ENCODE assay signal across 8 mouse cellular contexts in the genomic region with DNA sequence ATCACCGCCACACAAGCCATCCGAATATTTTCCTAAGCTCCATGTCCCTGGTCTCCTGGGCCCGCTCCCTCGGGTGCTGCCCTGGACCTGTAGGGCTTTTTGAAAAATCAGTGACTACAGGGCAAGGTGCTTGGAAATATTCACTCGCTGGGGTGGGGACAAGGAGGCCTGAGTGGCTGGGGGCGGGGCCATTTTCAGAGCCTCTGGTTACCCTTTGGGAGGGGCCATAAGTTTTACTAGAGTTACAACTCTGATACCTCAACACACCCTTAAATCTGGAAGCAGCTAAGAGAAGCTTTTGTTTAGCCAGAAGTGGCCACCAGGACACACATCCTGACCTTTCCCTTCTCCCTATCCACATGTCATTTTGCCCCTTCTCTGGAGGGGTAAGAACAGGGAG. TPM values are rescaled to one million over a fixed set of nuclear protein-coding genes. Genes with fewer than 3 reads are reported as not detected.
A peak's percentile ranks its signal among the peaks of the same experiment; 100 is the strongest.
DNase-seq lines count a peak whose midpoint lies in the region; ATAC-seq and TF ChIP-seq lines count a peak whose summit lies in the region.

No protein-coding gene starts in this region.

- DNase-seq in heart, adult 2 months, result no peak
- no peak for DNase-seq in heart, postnatal 4 days
- peak; percentile 59 for DNase-seq in R1 (ENCODE audit: low read depth, low spot score)
- DNase-seq in hindbrain, postnatal 0 days (ENCODE audit: low spot score), result no peak
- DNase-seq in lung, postnatal 10 days, result peak; percentile 42
- no peak for DNase-seq in urinary bladder, postnatal 25 days (ENCODE audit: low spot score)
- DNase-seq in adrenal gland, adult 2 months, result no peak
- DNase-seq in B cell, adult 2 months, result no peak

- H3K79me2 ChIP-seq in heart, adult 2 months (replicated peaks; ENCODE audit: control insufficient read depth, insufficient read depth, low read length), result no peaks in the 10 kb centered on the region

- TF ChIP-seq POLR2A in heart, adult 2 months (IDR thresholded peaks at IDR 0.05; ENCODE audit: insufficient read depth, low read depth, low read length), result no peak

- TF ChIP-seq CTCF in heart, adult 2 months (IDR thresholded peaks at IDR 0.05), result no peak
- no peak for TF ChIP-seq CTCF in hindbrain, postnatal 0 days (IDR thresholded peaks at IDR 0.05; ENCODE audit: low read depth)

- no peaks in the 10 kb centered on the region for H3K27me3 ChIP-seq in heart, adult 2 months (ENCODE audit: control insufficient read depth, insufficient read depth, low read length)
- H3K27me3 ChIP-seq in hindbrain, postnatal 0 days (ENCODE audit: insufficient read depth, low read length), result no peaks in the 10 kb centered on the region

- H3K4me1 ChIP-seq in heart, adult 2 months (ENCODE audit: control insufficient read depth, insufficient read depth, low read length), result peaks cover 3% of the 10 kb centered on the region; the same call in 1 of the 2 replicates
- H3K4me1 ChIP-seq in hindbrain, postnatal 0 days (ENCODE audit: insufficient read depth, low read length), result peaks cover 36% of the 10 kb centered on the region

- H3K9ac ChIP-seq in heart, adult 2 months (ENCODE audit: low read depth, low read length), result peak overlapping the region; percentile 77
- 0 out of 2 replicates have a peak overlapping the region, but pooled peaks have one; percentile 49 for H3K9ac ChIP-seq in hindbrain, postnatal 0 days (replicated peaks; ENCODE audit: low read length)

- H3K4me2 ChIP-seq in hindbrain, postnatal 0 days (ENCODE audit: low read depth, low read length), result peak overlapping the region; percentile 87

- ATAC-seq in hindbrain, postnatal 0 days, result no peak

- H3K27ac ChIP-seq in heart, adult 2 months, result no peak overlapping the region
- H3K27ac ChIP-seq in hindbrain, postnatal 0 days, result peak overlapping the region; percentile 62

- WGBS in heart, adult 2 months, result 77% methylated on average over 6 of the region's 6 CpGs
- WGBS in hindbrain, postnatal 0 days, result 64% methylated on average over 6 of the region's 6 CpGs

- TF ChIP-seq EP300 in heart, adult 2 months (IDR thresholded peaks at IDR 0.05; ENCODE audit: insufficient read depth, low read depth, low read length), result no peak

- peak overlapping the region; percentile 74 for H3K4me3 ChIP-seq in heart, adult 2 months
- H3K4me3 ChIP-seq in hindbrain, postnatal 0 days (ENCODE audit: low read length), result peak overlapping the region; percentile 66

- H3K9me3 ChIP-seq in hindbrain, postnatal 0 days (ENCODE audit: low read length), result no peaks in the 10 kb centered on the region

- H3K36me3 ChIP-seq in heart, adult 2 months (ENCODE audit: control insufficient read depth, insufficient read depth, low read length), result no peaks in the 10 kb centered on the region
- peaks cover 24% of the 10 kb centered on the region for H3K36me3 ChIP-seq in hindbrain, postnatal 0 days (ENCODE audit: insufficient read depth, low read length)

- intact Hi-C loops in heart, adult 2 months (cut with DNase I), result no loop called here

RNA-seq across cellular contexts. Expression of a gene that starts 5.0 kb away (rescaled TPM):
- total RNA-seq in heart, adult 2 months (2021), result under 1 TPM; 0.42 to 0.45 TPM
- 0.27 and 0.59 TPM in 2 replicates for polyA plus RNA-seq in heart, adult 2 months (2012; rRNA removed)
- total RNA-seq in heart, postnatal 4 days (2021), result 10 to 100 TPM; 11.7 TPM
- 52.3 and 54.5 TPM in 2 replicates for total RNA-seq in hindbrain, postnatal 0 days (2014; rRNA removed)
- 13.9 and 15.3 TPM in 2 replicates for polyA plus RNA-seq in hindbrain, postnatal 0 days (2015; fragmentation: Nextera tagmentation; extraction: Ambion mirVana)
- 1 to 10 TPM; 2.3 to 3.2 TPM for total RNA-seq in adrenal gland, adult 2 months (2021)
- 1.7 and 2.1 TPM in 2 replicates for polyA plus RNA-seq in adrenal gland, adult 2 months (2012; rRNA removed)

RNA-seq across cellular contexts. Expression of a gene that starts 11.0 kb away (rescaled TPM):
- not detected for total RNA-seq in heart, adult 2 months (2021)
- polyA plus RNA-seq in heart, adult 2 months (2012; rRNA removed), result 2.2 TPM in 1 of 2 replicates, not detected in the other
- not detected for total RNA-seq in heart, postnatal 4 days (2021)
- not detected in 2 replicates for total RNA-seq in hindbrain, postnatal 0 days (2014; rRNA removed)
- polyA plus RNA-seq in hindbrain, postnatal 0 days (2015; fragmentation: Nextera tagmentation; extraction: Ambion mirVana), result 0.44 and 1.3 TPM in 2 replicates
- not detected for total RNA-seq in adrenal gland, adult 2 months (2021)
- polyA plus RNA-seq in adrenal gland, adult 2 months (2012; rRNA removed), result 0.09 and 0.10 TPM in 2 replicates

RNA-seq across cellular contexts. Expression of a gene that starts 15.7 kb away (rescaled TPM):
- 100 to 1,000 TPM in 1 of 2 experiments, 10 to 100 TPM in 1; 94.3 to 104 TPM for total RNA-seq in heart, adult 2 months (2021)
- 118 TPM in 2 replicates for polyA plus RNA-seq in heart, adult 2 months (2012; rRNA removed)
- total RNA-seq in heart, postnatal 4 days (2021), result 10 to 100 TPM; 81.9 to 89.1 TPM
- 45.1 and 59.2 TPM in 2 replicates for total RNA-seq in hindbrain, postnatal 0 days (2014; rRNA removed)
- polyA plus RNA-seq in hindbrain, postnatal 0 days (2015; fragmentation: Nextera tagmentation; extraction: Ambion mirVana), result 189 and 198 TPM in 2 replicates
- 100 to 1,000 TPM; 153 to 154 TPM for total RNA-seq in adrenal gland, adult 2 months (2021)
- polyA plus RNA-seq in adrenal gland, adult 2 months (2012; rRNA removed), result 107 and 117 TPM in 2 replicates

RNA-seq across cellular contexts. Expression of a gene that starts 16.4 kb away (rescaled TPM):
- 10 to 100 TPM; 70.1 to 76.5 TPM for total RNA-seq in heart, adult 2 months (2021)
- 69.3 and 86.7 TPM in 2 replicates for polyA plus RNA-seq in heart, adult 2 months (2012; rRNA removed)
- 10 to 100 TPM; 55.3 to 60.1 TPM for total RNA-seq in heart, postnatal 4 days (2021)
- total RNA-seq in hindbrain, postnatal 0 days (2014; rRNA removed), result 119 and 131 TPM in 2 replicates
- 29.4 and 29.8 TPM in 2 replicates for polyA plus RNA-seq in hindbrain, postnatal 0 days (2015; fragmentation: Nextera tagmentation; extraction: Ambion mirVana)
- total RNA-seq in adrenal gland, adult 2 months (2021), result 100 to 1,000 TPM in 1 of 2 experiments, 10 to 100 TPM in 1; 61.1 to 100 TPM
- polyA plus RNA-seq in adrenal gland, adult 2 months (2012; rRNA removed), result 77.9 and 96.2 TPM in 2 replicates

RNA-seq across cellular contexts. Expression of a gene that starts 27.4 kb away (rescaled TPM):
- 100 to 1,000 TPM; 117 to 138 TPM for total RNA-seq in heart, adult 2 months (2021)
- polyA plus RNA-seq in heart, adult 2 months (2012; rRNA removed), result 67.3 and 85.2 TPM in 2 replicates
- total RNA-seq in heart, postnatal 4 days (2021), result 100 to 1,000 TPM; 178 to 181 TPM
- 59.7 and 60.8 TPM in 2 replicates for total RNA-seq in hindbrain, postnatal 0 days (2014; rRNA removed)
- polyA plus RNA-seq in hindbrain, postnatal 0 days (2015; fragmentation: Nextera tagmentation; extraction: Ambion mirVana), result 59.1 and 61.1 TPM in 2 replicates
- 100 to 1,000 TPM in 1 of 2 experiments, 10 to 100 TPM in 1; 78.2 to 158 TPM for total RNA-seq in adrenal gland, adult 2 months (2021)
- 170 and 236 TPM in 2 replicates for polyA plus RNA-seq in adrenal gland, adult 2 months (2012; rRNA removed)

Comparison
In these comparisons a context has a peak if more than half of its experiments do, and no peak if none do; other contexts are left out.
1. DNase-seq: peak in R1 (single experiment) and lung, postnatal 10 days (single experiment); none in heart, adult 2 months (0 of 2), heart, postnatal 4 days (single experiment), hindbrain, postnatal 0 days (single experiment), urinary bladder, postnatal 25 days (single experiment), adrenal gland, adult 2 months (single experiment) and B cell, adult 2 months (0 of 2).